Mouse (Mus musculus) frontal cortex, adult (tissue): ENCODE data around the gene Hid1.

Source experiments
- ATAC-seq: cut with Nextera tagmentation; 2 replicates; pipeline ENCODE4 v1.9.2; 2017; ENCODE audit warnings: mild to moderate bottlenecking, moderate library complexity, mixed read lengths; ENCODE audit not compliant: low TSS enrichment

The Hid1 gene

GRCm38 (mm10) chr11:115336115-115336514 is 31.4 kb downstream of the Hid1 start:
- no peak for ATAC-seq

DNA sequence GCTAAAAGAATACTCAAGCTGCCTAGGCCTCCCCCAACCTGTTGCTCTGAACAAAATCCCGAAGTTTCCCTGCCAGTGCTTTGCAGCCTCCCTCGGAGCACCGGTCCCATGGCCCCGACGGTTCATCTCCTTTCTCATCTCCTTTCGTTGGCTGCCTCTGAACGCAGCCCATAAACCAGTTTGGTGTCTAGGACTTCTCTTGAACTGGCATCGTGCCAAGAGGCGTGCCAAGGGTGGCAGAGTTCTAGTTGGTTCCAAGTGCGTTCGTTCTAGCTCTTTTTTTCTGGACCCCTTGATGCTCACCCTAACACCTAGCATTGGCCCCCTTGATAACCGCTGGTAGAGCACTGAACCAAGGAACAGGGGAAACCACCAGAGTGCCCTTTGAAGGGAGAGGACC is 32.3 kb downstream of the Hid1 start:
- ATAC-seq: no peak

- ATAC-seq: no peak
These were observed 33.0 kb downstream of the Hid1 start, which contains the start of gene Otop3 for GRCm38 (mm10) chr11:115334531-115334930. Otop3 (plus strand) TSS chr11:115334731.

- no peak for ATAC-seq
These were observed 38.2 kb downstream of the Hid1 start for GRCm38 (mm10) chr11:115329339-115329738.

- peak; percentile 72 for ATAC-seq
These were observed 40.8 kb downstream of the Hid1 start for GRCm38 (mm10) chr11:115326730-115327129.

GRCm38 (mm10) chr11:115323354-115323753 is 44.2 kb downstream of the Hid1 start:
- no peak for ATAC-seq

DNA sequence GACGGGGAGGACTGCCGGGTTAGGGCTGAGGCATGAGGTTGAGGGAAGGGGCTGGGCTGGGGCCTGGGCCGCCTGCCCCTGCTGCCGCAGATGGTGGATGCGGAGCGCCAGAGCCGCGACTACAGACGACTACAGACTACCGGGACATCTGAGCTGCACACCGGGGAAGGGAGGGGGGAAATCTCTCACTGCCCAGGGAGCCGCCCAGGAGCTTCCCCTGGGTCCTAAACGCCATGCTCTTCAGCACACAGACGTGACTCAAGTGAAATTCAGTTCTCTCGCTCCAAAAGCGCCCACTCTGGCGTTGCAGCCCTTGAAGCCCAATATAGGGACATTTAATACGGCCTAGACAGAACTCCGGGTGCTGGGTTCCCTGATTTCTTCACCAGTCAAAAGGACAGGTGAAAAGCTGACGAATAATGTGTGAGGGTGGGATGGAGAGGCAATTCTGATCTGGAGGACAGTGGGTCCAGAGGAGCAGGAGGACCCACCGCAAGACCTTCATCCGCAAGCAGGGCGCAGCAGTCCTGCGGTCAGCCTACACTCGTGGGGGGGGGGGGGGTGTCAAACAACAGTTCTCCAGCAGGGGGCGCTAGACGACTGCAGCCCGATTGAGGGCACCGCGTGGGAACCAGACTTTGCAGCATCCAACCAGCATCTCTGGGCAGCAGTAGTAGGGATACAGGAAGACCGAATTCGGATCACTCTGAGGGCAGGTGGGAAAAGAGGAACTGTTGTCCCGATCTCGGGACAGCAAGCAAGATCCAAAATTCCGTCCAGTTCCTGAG is 45.5 kb downstream of the Hid1 start, which contains the start of gene Ush1g:
TSS of gene Ush1g (minus strand) at position 136 of the 788 bp plus-strand sequence.
- peak; percentile 69 for ATAC-seq

DNA sequence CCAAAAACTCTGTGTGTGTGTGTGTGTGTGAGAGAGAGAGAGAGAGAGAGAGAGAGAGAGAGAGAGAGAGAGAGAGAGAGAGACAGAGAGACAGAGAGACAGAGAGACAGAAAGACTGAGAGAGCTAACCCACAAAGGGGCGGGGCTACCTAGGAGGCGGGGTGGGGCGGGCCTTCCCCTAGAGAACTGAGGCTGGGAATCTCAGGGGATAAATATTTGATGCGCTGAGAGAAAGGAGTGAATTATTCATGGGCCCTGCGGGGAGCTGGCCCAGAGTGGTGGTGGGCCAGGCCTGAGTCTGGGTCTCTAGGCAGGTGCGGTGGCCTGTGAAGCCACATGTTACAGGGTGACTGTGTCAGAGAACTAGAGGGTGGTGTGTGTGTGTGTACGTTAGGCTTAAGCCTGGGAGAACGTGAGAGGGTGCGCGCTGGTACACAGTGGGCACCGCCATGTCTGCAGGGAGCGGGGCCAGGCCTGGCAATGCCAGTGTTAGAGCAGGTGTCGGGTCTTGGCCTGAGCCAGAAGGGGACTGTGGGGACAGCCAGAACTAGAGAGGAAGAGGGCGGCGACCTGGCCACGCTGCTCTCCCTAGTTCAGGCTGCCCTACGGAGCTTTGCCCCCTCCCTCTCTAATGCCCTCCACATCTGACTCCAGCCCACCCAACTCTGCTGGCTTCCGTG is 47.7 kb downstream of the Hid1 start:
- no peak for ATAC-seq

DNA sequence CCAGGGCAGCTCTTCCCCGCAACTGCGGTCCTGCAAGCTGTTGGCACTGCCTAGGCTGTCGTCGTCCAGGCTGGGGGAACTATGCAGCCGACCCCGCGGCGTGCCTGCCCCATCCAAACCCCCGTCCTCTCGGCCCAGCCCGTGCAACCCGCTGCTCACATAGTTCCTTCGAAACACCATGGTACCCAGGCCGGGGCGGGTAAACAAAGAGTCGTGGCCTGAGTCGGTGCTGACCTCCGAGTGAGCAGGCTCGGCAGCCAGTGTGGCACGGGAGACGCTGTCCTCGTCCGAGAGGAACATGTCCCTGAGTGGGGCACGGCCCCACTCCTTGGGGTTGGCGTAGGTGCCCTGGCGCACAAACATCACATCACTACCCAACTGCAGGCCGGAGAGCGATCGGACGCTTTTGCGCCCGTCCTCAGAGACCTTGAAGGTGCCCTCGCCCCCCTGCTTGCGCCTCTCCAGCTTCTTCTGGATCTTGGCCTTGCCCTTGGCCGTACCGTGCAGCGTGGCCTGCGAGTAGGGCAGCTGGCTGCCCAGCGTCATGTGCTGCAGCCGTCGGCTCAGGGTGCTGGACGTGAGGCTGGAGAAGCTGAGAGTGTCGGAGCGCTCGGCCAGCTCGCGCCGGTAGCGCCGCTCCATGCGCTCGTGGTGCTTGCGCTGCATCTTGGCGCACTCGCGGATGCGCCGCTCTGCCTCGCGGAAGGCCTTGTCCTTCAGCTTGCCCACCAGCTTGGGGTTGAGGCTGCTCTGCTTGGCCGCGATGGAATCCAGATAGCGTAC is 49.1 kb downstream of the Hid1 start:
- no peak for ATAC-seq

GRCm38 (mm10) chr11:115317204-115317603 is 50.4 kb downstream of the Hid1 start:
- ATAC-seq: no peak

DNA sequence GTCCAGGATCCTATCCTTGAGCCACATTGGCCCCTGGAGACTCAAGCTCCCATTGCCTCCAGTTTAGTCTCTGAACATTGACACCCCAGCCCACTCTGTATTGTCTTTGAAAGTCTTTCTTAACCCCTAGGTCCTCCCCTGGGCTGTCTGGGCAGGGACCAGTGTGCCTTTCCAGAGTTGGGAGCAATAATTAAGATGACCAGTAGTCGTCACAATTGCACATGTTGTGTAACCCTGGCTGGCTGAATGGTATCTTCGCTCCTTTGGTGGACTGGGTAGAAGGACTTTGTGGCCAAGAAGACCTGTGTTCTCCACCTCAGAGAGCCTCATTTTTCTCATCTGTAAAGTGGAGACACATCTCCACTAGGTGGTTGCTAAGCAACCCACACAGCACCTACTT is 53.3 kb downstream of the Hid1 start:
- ATAC-seq: no peak

DNA sequence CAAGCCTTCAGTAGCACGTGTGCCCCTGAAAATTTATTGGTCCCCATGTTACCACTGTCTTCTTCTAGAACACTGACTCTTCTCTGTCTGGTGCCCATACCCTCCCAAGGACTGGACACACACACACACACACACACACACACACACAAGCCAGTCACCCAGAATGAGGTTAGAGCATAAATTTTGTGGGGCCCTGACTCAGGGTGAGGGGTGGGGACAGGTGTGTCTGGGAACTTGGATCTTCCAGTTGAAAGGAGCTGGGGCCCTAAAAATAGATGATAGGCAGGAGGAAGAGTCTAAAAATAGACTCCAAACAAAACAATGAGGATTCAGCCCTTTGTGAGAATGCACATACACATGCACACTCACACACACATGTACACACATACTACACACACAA is 58.8 kb downstream of the Hid1 start:
- no peak for ATAC-seq

DNA sequence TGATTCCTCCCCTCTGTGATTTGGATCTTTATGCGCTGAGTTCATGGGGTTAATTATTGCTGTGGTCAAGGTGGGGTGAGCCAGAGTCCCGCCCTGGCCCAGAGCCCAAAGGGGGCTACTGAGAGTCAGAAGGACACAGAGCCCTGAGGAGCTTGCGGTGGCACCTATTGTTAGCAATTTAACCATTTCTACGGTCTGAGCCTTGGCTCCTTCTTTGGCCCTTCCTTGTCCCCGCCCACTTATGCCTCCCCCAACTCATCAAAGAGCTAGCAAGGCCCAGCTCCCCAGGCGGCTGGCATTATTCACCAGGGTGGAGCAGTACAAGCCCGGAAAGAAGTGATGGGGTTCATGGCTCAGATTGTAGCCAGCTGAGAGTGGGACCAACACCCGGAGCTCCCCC is 60.7 kb downstream of the Hid1 start, which contains the start of gene Otop2:
TSS of gene Otop2 (plus strand) at position 301 of the 400 bp plus-strand sequence.
- no peak for ATAC-seq

- ATAC-seq: no peak
These were observed 64.4 kb downstream of the Hid1 start for GRCm38 (mm10) chr11:115303167-115303566.

- ATAC-seq: no peak
These were observed 66.2 kb downstream of the Hid1 start for GRCm38 (mm10) chr11:115301351-115301750.

- ATAC-seq: no peak
These were observed 66.8 kb downstream of the Hid1 start for GRCm38 (mm10) chr11:115300745-115301144.

GRCm38 (mm10) chr11:115298160-115298559 is 69.4 kb downstream of the Hid1 start:
- no peak for ATAC-seq
